Mouse (Mus musculus) right cerebral cortex, postnatal 14 days (tissue): ENCODE results near the gene Itgb3.

Source experiments
- DNase-seq: peaks from one replicate; pipeline ENCODE4 v3.0.0; 2022

Gene Itgb3

DNA sequence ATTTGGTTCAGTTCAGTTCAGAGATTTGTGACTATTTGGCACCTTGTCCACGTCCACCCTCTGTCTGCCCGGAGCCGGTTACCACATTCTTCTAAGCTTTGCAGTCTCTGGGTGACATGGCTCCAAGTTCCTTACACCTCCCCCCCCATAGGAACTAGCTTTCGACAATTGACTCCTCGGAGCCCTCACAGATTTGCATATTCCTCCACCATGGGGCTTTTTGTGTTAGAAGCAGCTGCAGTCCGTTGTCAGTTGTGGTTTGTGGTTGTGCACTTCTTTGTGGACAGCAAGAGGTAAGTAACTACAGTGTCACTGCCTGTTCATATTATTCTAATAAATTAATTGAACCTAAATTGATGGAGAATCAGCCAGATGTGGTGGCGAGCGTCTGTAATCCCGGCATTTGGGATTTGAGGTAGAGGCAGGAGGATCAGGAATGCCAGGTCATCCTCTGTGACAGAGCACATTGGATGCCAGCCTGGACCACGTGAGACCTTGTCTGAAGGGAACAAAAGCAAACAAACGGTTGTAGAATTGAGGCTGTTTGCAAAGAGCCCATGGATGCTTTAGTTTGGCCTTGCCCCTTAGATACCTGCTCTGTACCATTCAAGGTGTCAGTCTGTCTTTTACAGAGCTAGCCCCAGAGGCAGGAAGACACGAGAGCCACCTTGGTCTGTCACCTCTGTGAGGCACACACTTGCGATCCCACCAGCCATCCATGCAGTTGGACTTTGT lies 25.0 kb upstream of the Itgb3 start:
- DNase-seq, result no peak

DNA sequence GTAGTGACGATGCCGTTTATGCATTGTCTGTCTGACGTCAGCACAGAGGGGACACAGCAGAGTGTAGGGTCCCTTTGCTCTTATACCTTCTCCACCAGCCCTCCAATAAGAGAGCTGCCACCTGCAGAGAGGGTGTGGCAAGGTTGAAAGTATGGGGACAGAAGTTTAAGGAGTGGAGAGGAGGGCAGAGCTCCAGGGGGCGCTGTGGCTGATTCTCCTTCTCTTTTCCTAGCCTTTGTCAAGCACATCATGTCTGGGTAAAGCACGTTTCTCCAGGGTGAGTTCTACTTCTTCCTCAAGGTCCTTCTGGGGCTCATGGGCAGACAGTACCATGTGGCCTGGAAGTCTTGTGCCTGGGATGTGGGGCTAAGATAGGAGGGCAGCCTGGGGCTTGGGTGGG lies 22.3 kb upstream of the Itgb3 start:
- DNase-seq, result no peak

DNA sequence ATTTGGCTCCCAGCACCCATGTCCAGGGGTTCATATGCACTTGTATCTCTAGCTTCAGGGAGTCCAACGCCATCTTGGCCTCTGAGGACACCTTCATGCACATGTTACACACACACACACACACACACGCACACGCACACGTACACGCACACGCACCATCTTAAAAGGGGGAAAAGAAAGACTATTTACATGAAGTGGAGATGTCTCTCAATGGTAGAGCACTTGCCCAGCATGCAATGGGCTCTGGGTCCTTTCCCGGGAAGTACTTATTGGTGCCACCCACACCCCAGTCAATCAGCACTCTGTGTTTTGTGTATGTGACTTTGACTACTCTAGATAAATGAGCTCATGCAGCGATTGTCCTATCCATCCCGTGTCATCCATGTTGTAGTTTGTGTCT lies 19.9 kb upstream of the Itgb3 start:
- DNase-seq, result no peak

DNA sequence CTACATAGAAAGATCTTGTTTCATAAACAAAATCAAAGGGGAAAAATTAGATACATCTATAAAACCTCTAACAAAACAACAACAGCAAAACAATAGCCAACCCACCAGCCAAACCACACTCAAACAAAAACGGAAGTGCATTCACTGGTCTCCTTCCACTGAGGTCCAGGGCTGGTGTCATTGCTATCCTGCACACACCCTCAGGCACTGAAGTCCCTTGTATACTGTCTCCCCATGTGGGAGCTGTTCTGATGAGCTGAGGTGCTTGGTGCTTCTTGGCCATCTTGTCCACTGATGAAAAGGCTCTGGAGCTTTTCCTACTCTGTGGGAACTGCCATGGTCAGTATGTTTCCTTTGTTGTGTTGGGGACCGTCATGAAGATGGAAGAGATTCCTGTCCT lies 19.3 kb upstream of the Itgb3 start:
- no peak for DNase-seq

- DNase-seq, result no peak
Observed at GRCm38 (mm10) chr11:104589570-104589969, 18.2 kb upstream of the Itgb3 start.

GRCm38 (mm10) chr11:104590148-104590547 lies 17.7 kb upstream of the Itgb3 start:
- DNase-seq, result peak; percentile 77

DNA sequence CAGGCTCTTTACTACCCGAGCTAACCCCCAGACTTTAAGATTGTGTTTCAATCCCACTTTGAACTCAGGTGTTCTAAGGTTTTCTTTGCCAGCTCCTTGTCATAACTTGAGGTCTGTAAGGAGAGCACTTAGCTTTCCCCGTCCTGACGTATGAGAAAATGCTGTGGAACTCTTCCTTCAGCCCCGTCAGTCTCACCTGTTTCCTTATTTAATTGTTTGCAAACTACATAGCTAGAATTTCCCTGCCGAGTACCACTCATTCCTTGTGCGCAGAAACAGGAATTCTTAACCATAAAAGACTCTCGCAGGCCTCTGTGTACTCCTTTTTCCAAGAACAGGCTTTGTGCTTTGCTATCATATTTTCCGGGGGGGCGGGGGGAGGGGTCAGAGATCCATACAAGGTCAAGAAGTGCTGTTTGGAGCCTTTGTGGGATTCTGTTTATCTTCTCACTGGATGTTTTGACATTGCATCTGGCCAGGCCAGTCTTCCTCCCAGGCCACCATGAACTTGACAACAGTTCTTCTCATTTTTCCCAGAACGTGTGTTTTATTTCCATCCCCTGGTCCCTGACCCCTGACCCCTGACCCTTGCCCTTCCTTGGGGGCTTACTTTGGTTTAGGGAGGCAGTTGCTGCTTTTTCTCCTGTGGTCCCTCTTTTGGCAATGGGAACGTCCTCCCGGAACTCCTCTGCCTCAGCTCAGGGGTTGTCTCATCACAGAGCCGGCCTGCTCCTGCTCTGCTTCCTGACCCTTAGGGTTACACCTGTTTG lies 15.5 kb upstream of the Itgb3 start:
- DNase-seq, result no peak

- DNase-seq, result no peak
Observed at GRCm38 (mm10) chr11:104596365-104596764, 11.4 kb upstream of the Itgb3 start.

DNA sequence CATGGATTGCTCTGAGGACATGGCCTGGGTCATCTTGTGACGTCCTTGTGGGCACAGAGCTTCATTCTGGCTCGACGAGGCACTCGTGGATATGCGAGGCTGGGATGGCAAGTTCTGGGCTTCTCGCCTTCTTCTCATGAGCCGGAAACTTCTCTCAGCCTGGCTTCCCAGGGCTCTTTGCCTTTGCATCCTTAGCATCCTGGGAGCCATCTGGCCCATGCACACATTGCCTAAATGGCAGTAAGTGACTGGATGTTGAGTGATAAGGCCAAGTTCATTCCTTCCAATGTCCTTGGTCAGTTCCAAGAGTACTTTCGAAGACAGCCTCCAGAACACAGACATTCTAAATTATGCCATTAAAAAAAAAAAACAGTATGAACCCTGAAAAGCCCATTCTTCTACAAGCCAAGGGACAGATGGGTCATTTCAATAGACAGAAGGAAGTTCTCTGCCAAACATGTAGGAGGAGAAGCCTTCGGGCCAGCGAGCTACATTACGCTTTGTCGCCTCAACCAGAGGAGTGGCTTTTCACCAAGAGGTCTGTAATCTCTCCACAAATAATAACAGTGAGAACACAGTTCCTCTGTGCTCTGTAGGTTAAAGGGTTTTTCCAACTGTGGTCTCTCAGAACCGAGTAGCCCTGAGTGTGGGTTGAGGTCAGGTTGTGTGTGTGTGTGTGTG lies 8.4 kb upstream of the Itgb3 start:
- DNase-seq, result no peak

- no peak for DNase-seq
Observed at GRCm38 (mm10) chr11:104600675-104601074, 7.1 kb upstream of the Itgb3 start.

DNA sequence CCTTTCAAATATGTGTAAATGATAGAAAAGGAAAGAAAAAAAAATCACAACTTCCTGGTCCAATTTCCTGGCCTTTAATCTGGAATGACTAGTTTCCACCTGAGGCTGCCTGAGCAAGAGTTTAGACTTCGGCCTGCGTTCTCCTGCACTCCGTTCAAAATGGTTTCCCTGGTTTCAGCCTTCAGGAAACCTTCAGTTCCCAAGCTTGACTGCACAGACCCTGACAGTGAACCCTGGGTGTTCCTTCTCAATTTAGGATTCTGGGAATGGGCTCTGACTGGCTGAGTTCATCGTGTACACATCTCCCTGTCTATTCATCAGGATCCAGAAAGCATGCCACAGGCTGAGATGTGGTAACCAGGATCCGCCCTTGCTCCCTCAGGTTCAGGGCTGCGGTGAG lies 3.6 kb upstream of the Itgb3 start:
- DNase-seq, result no peak

GRCm38 (mm10) chr11:104608249-104608920 lies 585 bp downstream of the Itgb3 start:
- DNase-seq, result no peak

GRCm38 (mm10) chr11:104609033-104609684 lies 1.4 kb downstream of the Itgb3 start:
- no peak for DNase-seq

- no peak for DNase-seq
Observed at GRCm38 (mm10) chr11:104609733-104610132, 1.9 kb downstream of the Itgb3 start.

GRCm38 (mm10) chr11:104611579-104612151 lies 3.9 kb downstream of the Itgb3 start:
- DNase-seq, result no peak

- no peak for DNase-seq
Observed at GRCm38 (mm10) chr11:104613551-104613950, 5.8 kb downstream of the Itgb3 start.

- no peak for DNase-seq
Observed at GRCm38 (mm10) chr11:104614130-104614529, 6.3 kb downstream of the Itgb3 start.

GRCm38 (mm10) chr11:104616182-104616581 lies 8.4 kb downstream of the Itgb3 start:
- no peak for DNase-seq

GRCm38 (mm10) chr11:104618638-104619076 lies 10.9 kb downstream of the Itgb3 start:
- no peak for DNase-seq

- no peak for DNase-seq
Observed at GRCm38 (mm10) chr11:104619084-104620022, 11.6 kb downstream of the Itgb3 start.
